Mouse (Mus musculus) spleen, adult 2 months (tissue): ENCODE results near the gene Gpc5.

Experiments
- CTCF ChIP-seq: fragments of 200-500 bp; IDR thresholded peaks from 2 replicates; pipeline ENCODE4 v1.5.1; 2011; ENCODE audit warnings: mild to moderate bottlenecking, inconsistent platforms; ENCODE audit not compliant: insufficient read depth, insufficient read length, insufficient replicate concordance; ENCODE audit errors: extremely low read depth
- POLR2A ChIP-seq: fragments of 200-500 bp; IDR thresholded peaks from 2 replicates; pipeline ENCODE4 v1.6.1; 2011; ENCODE audit warnings: low read depth, low read length, inconsistent platforms

- TF ChIP-seq POLR2A (no peak), CTCF (no peak)
Observed at GRCm38 (mm10) chr14:115620473-115620872, 528.5 kb downstream of the Gpc5 start.
